Mouse (Mus musculus) left cerebral cortex, adult 8-10 months (tissue): Measurements from ENCODE around the gene Entpd1. TPM values are rescaled to one million over a fixed set of nuclear protein-coding genes. Genes with fewer than 3 reads are reported as not detected.

ENCODE experiments used
- DNase-seq, 2 experiments: peaks; one replicate each; pipeline ENCODE4 v3.0.0; 2022; ENCODE audit warnings: low spot score in 2 of 2
- total RNA-seq, 4 experiments: library from RNA; stranded (reverse); gene quantifications; 2 replicates each; pipeline ENCODE4 v1.2.4; 2022

Gene Entpd1
- total RNA-seq, 4 experiments from 2014 or later, result 15.7 to 31.3 (median 21.7) TPM

DNA sequence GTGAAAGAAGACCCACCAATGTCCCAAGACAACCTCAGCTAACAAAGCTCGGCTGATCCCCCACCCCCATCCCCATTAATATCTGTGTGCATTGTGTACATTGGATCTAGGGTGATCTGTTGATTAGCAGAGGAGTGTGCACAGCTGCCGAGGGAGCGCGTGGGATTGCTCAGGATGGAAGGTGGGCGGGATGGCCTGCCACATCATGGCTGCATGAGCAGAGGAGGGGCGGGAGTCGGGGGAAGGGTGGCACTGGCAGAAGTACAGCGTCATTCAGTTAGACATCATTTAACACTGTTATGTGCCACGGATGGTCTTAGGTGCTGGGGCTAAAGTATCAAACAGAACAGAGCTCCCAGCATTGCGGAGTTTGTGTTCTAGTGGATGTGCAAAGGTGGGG is 111.3 kb downstream of the Entpd1 start:
- DNase-seq, result peak in 1 of 2 experiments; percentile 33

DNA sequence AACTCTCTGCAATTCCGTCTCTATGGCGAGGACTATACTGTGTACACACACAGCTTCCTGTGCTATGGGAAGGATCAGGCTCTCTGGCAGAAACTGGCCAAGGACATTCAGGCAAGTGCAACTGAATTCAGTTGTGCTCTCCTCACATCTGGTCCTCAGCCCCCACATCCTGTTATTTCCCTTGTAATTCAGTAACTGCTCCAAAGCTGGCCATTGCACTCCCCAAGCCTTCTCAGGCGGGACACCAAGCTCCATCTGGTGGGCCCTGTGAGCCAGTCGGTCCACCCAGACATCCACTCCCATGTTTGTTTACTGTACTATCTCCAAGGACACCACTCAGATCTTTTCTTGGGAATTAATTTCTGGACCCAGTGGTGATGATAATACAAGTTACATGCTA is 114.0 kb downstream of the Entpd1 start:
- DNase-seq, result no peak

DNA sequence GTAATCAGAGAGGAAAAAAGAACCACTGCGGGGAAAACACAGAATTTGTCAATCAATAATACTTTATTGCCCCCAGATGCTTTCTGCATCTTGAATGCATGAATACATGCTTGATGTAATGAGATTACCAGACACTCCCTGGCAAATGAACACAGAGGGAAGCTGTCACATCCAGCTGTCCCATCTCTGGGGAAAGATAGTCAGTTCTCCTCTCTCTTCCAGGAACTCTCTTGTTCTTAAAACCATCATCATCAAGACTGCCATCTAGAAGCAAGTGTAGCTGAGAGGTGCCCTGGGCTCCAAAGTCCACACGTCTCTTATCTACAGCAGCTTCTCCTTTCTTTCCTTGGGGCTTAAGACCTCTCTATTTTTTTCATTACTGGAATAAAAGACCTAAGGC is 114.4 kb downstream of the Entpd1 start:
- DNase-seq, result no peak

- DNase-seq, result no peak
These were observed 116.0 kb downstream of the Entpd1 start for GRCm38 (mm10) chr19:40728213-40728612.

GRCm38 (mm10) chr19:40728732-40729420 is 116.7 kb downstream of the Entpd1 start:
- DNase-seq, result no peak

- DNase-seq, result no peak
These were observed 121.2 kb downstream of the Entpd1 start for GRCm38 (mm10) chr19:40733409-40733808.

DNA sequence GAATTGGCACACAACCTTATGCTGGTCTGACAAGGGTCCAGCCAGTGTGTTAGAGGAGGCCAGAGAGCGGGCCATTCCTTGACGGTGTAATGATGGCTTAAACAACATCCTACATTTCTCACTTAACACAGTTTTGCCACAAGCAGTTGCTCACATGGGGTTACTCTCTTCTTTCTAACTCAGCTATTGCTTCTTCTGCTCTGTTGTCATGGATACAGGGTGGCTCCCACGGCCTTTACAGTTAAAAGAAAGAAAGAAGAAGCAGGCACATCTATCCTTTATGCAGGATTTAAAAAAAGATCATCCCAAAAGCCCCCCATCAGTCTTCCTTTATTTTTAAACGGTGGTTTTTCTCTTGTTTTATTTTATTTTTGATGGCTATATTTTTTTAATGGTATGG is 121.7 kb downstream of the Entpd1 start:
- DNase-seq, result no peak

GRCm38 (mm10) chr19:40736680-40737512 is 124.7 kb downstream of the Entpd1 start:
- DNase-seq, result peak; percentile 49 to 78

GRCm38 (mm10) chr19:40737613-40738012 is 125.4 kb downstream of the Entpd1 start:
- DNase-seq, result no peak

GRCm38 (mm10) chr19:40738683-40739324 is 126.6 kb downstream of the Entpd1 start:
- no peak for DNase-seq

GRCm38 (mm10) chr19:40746603-40747002 is 134.4 kb downstream of the Entpd1 start:
- no peak for DNase-seq

- DNase-seq, result no peak
These were observed 136.4 kb downstream of the Entpd1 start, which contains the start of gene Cc2d2b for GRCm38 (mm10) chr19:40748559-40748958. Gene Cc2d2b (plus strand): TSS chr19:40748753.

- no peak for DNase-seq
These were observed 142.1 kb downstream of the Entpd1 start for GRCm38 (mm10) chr19:40754311-40754710.

GRCm38 (mm10) chr19:40760071-40760470 is 147.9 kb downstream of the Entpd1 start:
- no peak for DNase-seq

DNA sequence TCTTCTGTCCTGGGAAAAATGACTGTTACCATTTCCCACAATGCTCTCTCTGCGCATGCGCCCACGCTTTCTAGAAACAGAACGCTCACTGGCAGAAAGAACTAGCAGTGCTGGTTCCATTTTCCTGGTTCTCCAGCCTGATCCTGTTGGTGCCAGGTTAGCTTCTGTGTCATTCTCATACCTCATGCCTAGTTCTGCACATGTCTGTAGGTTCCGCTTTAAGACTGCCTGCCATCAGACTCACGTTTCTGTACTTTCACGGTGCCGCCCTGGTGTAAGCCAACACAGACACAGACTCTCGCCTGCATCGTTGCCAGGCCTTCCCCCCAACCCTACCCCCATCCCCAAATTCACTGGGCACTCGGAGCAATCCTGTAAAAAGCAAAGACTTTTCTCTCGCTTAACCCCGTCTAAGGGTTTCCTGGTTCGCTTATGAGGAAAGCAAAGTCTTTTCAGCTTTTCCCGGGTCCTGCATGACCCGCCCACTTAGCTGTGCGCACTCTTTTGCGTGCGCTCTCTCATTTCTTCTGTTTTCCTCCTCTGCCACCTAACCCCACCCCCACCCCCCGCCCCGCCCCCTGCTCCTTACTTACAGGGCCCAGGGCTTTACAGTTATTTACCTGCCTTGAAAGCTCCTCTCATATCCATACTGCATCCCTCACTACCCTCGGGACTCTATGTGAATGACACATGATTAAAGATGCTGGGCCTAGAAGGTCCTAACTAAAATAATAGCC is 150.0 kb downstream of the Entpd1 start:
- DNase-seq, result peak in 1 of 2 experiments; percentile 39

DNA sequence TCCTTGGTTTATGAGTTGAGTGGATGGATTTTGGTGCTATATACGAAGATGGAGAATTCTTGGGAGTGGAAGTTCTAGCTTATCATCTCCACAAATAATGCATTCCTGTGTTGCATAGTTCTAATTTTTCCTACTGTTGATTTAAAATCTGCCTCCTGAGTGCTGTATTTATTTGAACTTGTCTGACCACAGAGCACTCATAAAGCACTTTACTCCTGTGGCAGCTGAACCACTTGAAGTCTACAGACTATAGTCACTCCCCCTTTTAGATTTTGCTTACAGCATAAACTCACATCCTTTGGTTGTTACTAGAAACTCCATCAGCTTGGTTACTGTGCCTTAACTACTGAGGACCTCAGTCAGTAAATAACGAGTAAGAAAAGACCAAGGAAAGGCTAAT is 155.0 kb downstream of the Entpd1 start:
- DNase-seq, result no peak

GRCm38 (mm10) chr19:40769341-40769770 is 157.2 kb downstream of the Entpd1 start:
- DNase-seq, result no peak

GRCm38 (mm10) chr19:40788004-40788714 is 176.0 kb downstream of the Entpd1 start:
- no peak for DNase-seq

DNA sequence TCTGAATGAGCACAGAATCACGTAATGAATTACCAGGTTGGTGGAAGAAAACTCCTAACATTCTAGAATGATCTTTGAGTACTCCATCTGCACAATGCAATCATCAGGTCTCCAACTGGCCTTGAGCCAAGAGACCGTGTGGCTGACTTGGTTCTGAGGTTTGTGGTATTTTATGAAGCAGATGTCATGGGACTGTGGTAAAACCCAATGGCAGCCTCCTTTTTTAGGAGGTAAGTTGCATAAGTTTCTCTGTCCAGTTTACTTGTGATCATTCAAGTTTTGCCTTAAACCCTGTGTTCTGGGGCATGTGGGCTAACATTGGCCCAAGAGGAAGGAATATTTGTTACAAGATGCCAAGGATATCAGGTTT is 176.5 kb downstream of the Entpd1 start:
- DNase-seq, result no peak
